Mouse (Mus musculus) spleen, adult 12 weeks (tissue): Measurements from ENCODE around the gene St8sia1.

Experiments
- DNase-seq: peaks from one replicate; pipeline ENCODE4 v3.0.0; 2022; ENCODE audit warnings: low spot score

Gene St8sia1

GRCm38 (mm10) chr6:142979665-142980660 is 15.7 kb upstream of the St8sia1 start:
- DNase-seq = no peak

- no peak for DNase-seq
Observed at GRCm38 (mm10) chr6:142977221-142977620, 13.0 kb upstream of the St8sia1 start.

DNA sequence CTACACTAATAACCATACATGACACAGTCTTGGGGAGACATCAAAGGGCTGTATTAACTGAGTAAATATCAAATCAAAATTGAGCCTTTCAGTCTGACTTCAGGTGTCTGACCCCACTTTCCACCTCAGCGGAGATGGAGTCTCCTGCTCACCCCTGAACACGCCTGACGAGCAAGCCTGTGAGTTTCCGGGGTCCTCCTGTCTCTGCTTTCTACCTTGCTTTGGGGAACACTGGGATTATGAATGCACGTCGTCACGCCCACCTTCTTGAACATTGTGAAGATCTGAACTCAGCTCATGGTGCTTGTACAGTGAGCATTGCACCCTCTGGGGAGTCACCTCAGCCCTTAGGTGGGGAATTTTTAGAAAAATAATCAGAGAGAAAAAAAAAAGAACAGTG is 9.0 kb upstream of the St8sia1 start:
- no peak for DNase-seq

- no peak for DNase-seq
Observed at GRCm38 (mm10) chr6:142972205-142972604, 8.0 kb upstream of the St8sia1 start.

DNA sequence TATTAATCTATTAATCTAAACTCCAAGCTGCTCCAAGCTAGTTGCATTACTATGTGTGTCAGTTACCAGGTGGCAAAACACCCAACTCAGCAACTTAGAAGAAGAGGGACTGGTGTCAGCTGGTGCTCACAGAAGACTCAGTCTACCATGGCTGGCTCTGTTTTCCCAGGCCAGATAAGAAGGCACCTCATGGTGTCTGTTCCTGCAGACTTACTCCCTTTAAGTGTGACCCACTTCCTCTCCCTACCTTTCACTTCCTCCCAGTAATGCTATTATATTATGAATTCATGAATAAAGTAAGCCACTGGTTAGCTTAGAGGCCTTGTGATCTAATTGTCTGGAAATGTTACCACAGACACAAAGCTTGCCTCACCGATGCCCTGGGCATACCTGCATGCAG is 3.2 kb upstream of the St8sia1 start:
- no peak for DNase-seq

DNA sequence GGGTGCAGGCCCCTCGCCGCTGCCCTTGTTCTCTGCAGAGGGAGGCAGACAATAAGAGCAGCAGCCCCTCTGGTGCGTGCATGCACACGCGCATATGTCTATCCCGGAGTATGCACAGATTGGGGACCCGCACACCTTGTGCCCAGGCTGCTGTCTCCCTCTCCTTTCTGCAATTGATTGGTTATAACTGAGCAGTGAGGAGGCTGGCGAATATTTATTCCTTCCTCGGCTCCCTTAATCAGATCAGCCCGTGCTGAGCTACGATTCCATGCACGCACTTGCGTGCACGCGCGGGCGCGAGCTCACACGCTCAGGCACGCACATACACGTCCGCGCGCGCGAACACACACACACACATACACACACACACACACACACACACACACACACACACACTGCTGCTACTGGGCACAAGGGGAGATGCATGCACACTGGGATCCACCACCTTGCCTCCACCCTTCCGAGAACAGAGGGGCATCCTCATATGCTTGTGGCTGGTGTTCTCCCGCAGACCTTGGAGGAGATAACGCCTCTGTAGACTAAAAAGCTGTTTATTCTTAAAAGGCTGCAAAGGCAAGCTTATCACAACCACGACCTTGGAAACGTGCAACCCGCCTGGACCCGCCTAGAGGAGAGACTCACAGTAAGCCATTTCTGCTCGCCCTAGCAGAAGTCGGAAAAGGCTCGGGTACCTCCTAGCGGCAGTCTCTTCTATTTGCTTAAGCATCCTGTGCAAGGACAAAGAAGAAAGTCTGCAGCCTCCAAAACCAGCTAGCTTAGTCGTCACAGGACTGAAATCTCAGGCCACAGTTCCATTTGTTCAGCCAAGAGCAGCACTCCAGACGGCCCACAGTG is 506 bp upstream of the St8sia1 start:
- peak; percentile 40 for DNase-seq

GRCm38 (mm10) chr6:142963480-142964075 is 674 bp downstream of the St8sia1 start:
- no peak for DNase-seq

DNA sequence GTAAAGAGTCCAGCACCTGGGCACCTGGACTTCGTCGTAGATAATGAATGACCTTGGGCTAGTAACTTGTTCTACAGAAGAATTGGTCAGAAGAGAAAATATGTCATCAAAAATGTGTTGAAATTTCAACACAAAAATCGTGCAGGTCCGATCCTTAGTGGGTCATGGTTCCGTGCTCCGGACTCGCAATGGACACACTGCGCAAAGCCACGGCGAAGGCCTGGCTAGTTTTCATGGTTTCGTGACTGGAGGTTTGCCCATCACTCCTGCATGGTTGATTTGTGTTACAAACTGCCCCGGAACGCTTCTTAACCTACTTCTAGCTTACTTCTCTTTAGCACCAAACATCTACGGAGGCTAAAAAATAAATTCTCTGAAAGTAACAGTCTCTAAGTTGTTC is 1.4 kb downstream of the St8sia1 start:
- no peak for DNase-seq

- DNase-seq = no peak
Observed at GRCm38 (mm10) chr6:142962476-142962875, 1.8 kb downstream of the St8sia1 start.

DNA sequence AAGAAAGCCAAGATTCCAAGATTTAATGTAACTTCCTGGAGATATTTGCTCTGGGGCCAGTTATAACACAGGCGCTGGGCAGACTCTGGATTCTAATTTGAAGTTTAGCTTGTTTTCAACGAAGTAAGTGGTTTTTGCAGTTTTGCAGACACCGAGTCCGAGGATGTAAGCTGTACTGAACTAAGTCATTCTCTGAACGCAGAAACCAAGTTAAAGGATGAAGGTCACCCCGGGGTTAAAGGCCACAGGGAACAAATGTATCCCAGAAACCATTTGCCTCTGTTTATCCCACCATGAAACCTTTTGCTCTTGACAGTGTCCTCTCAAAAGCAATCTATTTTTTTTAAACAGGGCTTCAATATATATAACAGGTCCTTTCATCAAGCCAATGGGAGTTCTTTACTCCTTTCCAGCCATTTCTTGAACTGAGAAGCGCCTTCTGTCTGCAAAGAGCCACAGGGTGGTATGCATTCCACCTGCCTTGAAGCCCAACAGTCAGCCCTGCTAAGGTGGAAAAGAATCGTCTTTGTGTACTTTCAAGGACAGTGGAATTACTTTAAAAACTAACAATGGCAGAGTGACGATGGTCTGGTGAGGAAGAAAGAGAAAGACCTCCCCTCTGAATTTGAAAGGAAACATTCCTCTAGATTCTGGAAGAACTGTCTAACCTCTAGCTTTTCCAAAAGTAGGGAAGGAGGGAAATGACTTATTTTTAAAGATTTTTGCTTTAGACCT is 2.4 kb downstream of the St8sia1 start:
- DNase-seq = no peak

DNA sequence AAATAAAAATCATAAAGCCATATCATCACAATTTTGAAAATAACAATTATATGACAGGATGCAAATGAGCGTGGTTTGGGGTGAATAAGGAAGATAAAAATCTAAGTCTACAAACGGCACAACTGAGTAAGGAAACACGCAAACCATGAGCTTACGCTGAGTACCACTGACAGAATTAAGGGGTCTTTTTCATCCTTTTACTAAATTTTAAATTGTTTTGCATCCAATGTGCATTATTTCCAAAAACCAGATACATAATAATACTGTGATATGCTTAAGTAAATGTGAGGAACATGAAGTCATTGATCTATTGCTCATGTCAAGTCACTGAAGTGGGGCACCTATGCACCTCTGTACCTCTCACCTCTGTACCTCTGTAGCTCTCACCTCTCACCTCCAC is 7.7 kb downstream of the St8sia1 start:
- no peak for DNase-seq

- no peak for DNase-seq
Observed at GRCm38 (mm10) chr6:142955281-142955680, 9.0 kb downstream of the St8sia1 start.

GRCm38 (mm10) chr6:142953189-142953588 is 11.1 kb downstream of the St8sia1 start:
- no peak for DNase-seq

- no peak for DNase-seq
Observed at GRCm38 (mm10) chr6:142952361-142952954, 11.8 kb downstream of the St8sia1 start.

GRCm38 (mm10) chr6:142951564-142952308 is 12.5 kb downstream of the St8sia1 start:
- no peak for DNase-seq

- DNase-seq = no peak
Observed at GRCm38 (mm10) chr6:142950354-142950753, 13.9 kb downstream of the St8sia1 start.

DNA sequence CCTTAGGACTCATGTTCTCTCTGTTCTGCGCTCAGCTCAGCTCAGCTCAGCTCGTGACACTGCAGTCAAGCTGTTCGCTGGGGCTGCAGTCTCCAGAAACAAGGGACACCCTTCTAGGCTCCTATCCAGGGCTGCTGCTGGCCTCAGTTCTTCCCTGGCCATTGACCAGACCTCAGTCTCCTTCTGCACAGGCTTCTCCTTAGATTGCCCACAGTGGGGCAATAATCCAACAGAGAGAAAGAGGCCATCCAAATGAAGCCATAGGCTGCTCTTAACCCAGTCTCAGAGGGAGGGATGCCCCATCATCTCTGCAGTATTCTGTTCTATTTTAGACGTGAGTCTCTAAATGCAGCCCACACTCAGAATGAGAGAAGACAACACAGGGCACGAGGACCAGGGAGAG is 15.3 kb downstream of the St8sia1 start:
- no peak for DNase-seq

GRCm38 (mm10) chr6:142947029-142947428 is 17.2 kb downstream of the St8sia1 start:
- DNase-seq = no peak

DNA sequence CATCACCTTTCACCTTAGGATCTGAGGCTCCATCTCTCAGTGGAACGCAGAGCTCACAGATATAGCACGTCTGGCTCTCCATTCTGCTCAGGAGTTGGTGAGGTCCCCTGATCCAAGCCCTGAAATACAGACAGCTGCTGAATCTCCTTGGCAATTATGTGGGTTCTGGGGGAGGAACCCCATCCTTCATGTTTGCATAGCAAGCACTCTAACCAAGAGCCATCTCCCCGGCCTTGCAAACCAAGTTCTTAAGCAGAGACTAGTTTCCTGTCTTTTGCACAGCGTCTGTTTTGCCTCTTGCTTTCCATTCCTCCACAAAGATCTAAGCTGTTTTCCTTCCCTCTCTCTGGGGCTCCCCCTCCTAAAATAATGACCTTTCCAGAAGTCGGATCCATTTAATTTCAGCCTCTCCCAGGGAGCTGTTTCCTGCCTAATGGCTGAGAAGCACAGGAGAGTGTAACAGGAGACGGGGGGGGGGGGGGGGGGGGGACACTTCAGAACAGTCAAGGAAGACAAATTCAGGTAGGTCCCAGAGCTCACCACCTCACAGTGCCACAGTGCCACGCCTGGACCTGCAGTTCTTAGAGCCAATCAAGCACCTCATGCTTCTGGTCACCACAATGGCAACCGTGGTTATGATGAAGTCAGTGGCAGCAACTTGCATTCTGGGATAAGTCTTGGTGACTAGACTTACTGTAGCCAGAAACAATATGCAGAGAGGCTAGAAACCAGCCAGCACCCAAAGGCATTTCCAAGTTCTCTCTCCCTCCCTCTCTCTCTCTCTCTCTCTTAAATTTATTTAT is 18.0 kb downstream of the St8sia1 start:
- no peak for DNase-seq

GRCm38 (mm10) chr6:142945461-142945860 is 18.8 kb downstream of the St8sia1 start:
- no peak for DNase-seq
